Mouse (Mus musculus) liver, embryonic 14.5 days (tissue): ENCODE data around the gene Cux2.

ENCODE experiments used
- CTCF ChIP-seq: IDR thresholded peaks from 2 replicates; pipeline ENCODE4 v1.5.1; 2016; ENCODE audit warnings: antibody characterized with exemption, low read depth, control low read depth
- EP300 ChIP-seq: IDR thresholded peaks from 2 replicates; pipeline ENCODE4 v1.6.1; 2016; ENCODE audit warnings: antibody characterized with exemption, low read depth

- TF ChIP-seq CTCF, result no peak
- no peak for TF ChIP-seq EP300
Measured at GRCm38 (mm10) chr5:122033167-122033478, 16.8 kb downstream of the Cux2 start.
